Mouse (Mus musculus) kidney, postnatal 10 days (tissue): ENCODE measurements at regions not wholly inside any gene's neighbourhood (a gene's known extent, or its start where the extent isn't known, plus 50 kb on each side); places are given as distances from the start of the nearest gene placed in this dataset.

ENCODE experiments used
- DNase-seq: peaks from one replicate; pipeline ENCODE4 v3.0.0; 2021; ENCODE audit warnings: mixed read lengths

GRCm38 (mm10) chr17:54821059-54821458, 522.2 kb upstream of the Slc5a7 start:
- DNase-seq, result no peak

DNA sequence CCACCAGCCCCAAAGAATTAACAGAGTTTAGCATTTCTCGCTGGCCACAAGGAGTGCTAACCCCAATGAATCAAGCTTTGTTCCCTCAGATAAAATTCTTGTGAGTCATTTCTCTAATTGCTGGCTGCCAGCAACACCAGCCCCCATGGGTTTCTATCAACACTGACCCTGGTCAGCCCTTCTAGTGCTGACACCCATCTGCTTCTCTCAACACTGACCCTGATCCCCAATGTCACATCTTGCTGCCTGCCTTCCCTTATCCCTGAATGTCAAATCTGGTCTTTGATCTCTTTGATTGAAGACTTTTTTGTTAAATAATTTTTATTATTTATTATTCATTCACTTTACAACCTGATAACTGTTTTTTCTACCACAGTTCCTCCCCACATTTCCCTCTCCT, 554.8 kb upstream of the Slc5a7 start:
- DNase-seq, result no peak

GRCm38 (mm10) chr17:54896198-54896597, 549.0 kb upstream of the St6gal2 start:
- DNase-seq, result peak; percentile 5

DNA sequence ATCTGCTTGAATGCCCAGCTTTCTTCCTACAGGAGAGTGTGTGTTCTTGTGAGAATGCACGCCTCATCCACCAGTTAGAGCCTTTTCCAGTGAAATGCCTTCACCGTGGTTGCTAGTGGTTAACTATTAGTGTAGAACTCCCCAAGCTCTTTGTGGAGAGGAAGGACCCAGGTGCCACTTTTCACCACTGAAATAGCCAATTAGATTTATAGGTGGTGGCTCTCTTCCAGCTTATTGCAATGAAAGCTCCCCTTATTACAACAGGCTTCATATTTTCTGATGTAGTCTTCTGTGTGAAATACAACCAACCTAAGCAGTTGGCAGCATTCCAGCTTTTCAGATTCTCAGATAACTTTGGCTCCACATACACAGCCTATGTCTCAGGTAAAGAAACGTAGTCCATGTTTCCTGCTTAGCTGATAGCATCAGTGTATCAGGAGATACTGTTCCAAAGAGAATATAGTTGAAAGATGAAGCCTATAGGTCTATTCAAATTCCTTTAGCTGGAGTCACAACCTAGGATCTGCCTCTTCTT, 515.9 kb upstream of the St6gal2 start:
- no peak for DNase-seq

DNA sequence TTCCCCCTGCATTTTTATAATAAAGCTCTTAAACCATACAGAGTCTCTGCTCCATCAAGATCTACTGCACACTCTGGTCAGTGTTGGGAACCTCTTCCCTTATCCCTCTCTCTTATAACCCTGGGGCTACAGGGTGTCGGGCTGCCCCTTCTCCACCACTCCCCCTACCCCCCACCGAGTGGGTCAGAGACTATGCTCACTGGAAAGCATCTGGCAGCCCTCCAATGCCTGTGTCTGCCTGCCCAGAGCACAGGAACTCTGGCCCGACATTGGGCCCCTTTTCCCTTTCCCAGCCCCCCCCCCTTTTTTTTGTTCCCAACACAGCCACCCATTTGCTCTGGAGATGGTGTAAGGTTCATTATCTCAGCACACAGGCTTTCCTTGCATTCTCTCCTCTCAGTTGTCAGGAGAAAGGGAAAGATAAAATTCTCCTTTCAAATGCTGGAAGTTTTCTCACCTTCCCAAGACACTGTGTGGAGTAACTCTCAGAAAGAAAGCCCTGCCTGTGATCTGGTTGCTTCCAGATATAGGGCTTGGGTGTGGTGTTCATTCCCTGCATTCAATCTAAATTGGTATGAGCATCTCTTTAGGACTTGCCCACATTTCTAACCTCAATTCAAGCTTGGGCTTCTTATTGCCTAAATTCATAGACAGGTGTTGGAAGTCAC, 501.7 kb upstream of the St6gal2 start:
- DNase-seq, result no peak

DNA sequence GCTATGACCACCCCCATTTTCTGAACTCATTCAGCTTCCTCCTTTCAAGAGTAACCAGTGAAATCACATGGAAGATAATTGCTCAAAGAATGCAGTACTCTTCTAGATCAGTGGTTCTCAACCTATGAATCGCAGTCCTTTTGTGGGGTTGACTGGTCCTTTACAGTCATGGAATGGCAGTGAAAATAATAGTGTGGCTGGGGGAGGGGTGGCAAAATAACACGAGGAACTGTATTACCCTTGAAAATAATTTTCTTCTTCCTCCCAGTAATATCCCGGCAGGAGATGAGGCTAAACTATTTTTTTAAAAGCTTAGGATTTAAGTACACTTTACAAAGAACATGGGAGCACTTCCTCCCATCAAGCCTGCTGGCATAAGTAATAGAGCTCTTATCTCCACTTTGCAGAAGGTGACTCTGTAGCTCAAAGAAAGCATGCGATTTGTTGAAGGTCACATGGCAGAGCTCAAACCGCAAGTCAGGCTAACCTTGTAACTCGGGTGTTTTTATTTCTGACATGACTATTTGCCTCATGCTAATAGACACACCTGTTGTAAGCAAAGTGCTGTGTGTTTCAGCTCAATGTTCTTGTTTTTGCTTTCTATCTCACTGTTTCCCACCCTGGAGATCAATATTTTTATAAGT, 500.8 kb upstream of the St6gal2 start:
- no peak for DNase-seq
